Mouse (Mus musculus): Measurements from ENCODE around the gene Hmox1.

Hmox1 gene

DNA sequence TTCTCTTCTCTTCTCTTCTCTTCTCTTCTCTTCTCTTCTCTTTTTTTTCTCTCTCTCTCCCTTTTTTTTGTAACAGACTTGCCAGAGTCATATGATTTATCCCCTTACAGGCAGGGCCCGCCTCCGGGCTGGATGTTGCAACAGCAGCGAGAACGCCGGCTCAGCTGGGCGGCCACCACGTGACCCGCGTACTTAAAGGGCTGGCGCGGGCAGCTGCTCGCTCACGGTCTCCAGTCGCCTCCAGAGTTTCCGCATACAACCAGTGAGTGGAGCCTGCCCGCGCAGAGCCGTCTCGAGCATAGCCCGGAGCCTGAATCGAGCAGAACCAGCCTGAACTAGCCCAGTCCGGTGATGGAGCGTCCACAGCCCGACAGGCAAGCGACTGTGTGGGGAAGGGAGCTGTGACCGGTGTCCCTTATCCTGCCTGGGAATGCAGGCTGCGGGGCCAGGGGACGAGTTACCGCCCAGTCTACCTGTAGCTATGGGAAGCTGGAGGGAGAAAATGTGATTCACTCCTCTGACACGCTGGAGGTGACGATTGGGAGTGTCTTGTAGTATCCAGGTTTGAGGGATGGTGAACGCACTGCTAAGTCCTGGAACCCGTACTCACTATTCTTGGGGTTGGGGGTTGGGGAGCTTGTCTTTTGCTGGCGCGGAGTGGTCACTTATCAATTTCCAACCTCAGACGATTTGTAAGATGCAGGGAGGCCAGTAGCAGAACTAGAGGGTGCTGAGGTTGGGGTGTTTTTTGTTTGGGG is at the start of gene Hmox1:
TSS of gene Hmox1 (plus strand) at position 223 of the 758 bp plus-strand sequence.
- peak; percentile 92 for DNase-seq

DNA sequence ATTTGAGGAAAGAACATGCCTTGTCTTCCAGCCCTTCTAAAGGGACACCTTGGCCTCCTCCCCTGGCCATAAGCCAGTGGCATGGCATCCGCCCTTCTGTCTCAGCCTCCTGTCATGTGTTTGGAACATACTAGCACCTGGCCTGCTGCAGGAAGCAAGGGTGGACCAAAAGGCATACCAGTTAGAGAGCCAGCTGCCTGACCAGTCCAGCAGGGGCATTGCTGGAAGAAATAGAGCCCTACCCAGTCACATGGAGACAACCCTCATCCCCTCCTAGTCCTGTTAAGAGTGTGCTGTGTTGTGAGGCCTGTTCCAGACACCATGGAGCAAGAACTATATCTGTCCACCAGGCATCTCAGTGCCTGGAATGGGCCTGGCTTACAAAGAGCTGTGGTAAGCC is 47.1 kb upstream of the Hmox1 start:
- no peak for DNase-seq

DNA sequence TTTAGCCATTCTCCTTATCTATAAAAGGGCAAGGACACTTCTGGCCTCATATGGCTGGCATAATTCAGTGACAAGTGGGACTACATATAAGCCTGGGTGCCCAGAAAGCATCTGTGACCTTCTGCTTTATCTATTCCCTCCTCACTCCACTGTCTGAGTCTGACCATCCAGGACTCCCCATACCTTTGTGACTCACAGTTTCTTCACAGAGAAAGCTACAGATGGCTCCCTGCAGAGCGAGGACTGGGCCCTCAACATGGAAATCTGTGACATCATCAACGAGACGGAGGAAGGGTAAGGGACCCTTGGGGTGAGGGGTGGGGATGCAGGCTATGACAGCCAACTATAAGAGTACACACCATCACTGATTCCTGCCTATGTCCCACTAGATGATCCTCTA is 45.6 kb upstream of the Hmox1 start:
- DNase-seq = no peak

DNA sequence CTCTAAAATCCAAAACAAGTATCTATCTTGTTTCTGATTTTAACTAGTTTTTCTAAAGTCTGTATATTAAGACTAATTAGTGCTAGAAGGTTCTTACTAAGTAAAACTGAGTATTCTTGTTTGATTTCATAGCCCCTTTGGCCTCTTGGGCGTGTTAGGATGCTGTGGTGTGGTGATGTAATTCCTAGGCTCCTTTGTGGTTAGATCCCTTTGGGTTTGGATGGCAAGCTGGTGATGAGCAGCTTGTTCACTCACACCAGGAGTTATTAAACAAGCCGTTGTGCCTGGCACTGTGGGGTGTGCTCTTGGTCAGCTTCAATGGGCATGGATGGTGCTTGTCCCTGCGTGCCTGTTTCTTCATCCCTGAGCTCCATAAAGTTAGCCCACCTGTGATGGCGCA is 40.1 kb upstream of the Hmox1 start:
- no peak for DNase-seq

DNA sequence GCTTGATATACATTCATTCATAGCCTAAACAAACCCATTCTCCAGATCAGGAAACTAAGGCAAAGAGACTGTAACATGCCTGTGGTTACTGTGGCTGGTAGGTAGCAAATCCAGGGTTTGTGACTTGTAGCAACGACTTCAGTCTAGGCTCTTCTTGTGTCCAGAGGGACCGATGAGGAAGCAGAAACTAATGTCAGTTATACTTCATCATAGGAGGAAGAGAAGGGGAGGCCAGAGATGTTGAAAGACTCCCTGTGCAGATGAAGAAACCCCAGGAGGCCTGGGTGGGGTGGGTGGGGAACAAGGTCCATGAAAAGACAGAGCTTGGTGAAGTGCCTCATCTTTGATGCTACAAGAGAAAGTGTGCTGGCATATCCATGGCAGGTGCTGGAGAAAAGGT is 37.7 kb upstream of the Hmox1 start:
- DNase-seq = no peak

DNA sequence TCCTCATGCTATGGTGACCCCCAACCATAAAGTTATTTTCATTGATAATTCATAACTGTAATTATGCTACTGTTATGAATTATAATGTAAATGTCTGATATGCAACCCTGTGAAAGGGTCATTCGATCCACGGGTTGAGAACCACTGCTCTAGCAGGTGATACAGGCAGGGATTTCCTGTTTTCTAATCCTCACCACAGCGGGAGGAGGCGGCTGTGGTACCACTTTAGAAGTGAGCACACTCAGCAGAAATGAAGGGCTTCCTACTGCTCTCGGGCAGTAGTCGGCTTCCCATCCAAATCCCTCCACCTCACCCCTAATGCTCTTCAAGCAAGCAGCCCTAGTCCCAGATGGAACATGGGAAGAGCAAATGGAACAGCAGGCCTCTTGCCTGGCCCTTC is 33.4 kb upstream of the Hmox1 start:
- DNase-seq = no peak

DNA sequence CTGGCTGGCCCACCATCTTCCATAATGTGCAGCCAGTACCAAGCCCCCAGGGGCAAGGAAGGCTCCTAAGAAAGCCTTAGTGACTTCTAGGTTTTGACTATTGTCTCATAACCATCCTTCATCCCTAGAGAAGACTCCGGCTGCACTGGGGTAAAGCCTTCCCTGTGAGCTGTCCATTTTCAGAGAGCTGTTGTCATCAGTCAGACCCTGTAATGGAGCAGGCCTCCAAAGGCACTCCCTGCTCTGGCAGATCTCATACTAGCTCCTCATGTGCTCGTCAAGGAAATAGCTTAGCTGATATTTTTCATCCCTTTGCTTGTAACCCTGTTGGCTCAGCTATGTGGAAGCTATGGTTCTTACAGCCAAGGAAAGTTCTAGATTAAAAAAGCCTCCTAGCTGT is 32.6 kb upstream of the Hmox1 start:
- no peak for DNase-seq

DNA sequence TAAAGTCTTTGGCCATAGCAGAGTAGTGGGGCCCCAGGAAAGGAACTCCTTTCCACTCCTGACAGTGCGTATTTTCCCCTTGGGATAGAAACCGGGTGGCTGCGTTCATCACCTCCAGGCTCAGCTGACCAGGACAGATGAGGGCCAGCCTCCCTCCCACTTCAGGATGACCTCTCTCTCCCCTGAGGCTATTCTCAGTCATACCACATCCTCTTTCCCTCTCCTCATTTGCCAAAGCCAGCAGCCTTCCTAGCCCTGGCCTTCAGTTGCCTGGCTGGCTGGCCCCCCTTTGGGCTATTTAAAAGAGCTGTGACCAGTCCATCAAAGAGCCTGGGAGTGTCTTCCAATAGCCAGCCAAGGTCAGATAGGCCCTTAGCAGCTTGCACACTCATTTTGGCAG is 30.1 kb upstream of the Hmox1 start:
- DNase-seq = no peak

DNA sequence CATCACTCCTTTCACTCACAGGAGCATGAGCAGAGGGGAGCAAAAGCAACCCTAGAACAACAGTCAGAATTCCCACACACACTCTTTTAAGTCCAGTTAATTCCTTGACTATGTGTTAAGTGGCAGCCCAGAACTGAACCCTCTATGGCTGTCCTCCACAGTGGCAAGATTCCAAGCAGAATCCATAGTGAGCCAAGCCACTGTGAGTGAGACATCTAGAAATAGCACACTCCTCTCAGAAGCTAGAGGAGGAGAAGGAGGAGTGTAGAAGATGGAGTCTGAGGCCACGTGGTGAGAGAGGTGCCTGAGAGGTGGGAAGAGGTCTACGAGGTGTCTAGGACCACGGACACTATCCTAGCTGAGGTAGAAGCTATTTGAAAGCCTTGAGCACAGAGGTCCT is 28.6 kb upstream of the Hmox1 start:
- DNase-seq = peak; percentile 24

DNA sequence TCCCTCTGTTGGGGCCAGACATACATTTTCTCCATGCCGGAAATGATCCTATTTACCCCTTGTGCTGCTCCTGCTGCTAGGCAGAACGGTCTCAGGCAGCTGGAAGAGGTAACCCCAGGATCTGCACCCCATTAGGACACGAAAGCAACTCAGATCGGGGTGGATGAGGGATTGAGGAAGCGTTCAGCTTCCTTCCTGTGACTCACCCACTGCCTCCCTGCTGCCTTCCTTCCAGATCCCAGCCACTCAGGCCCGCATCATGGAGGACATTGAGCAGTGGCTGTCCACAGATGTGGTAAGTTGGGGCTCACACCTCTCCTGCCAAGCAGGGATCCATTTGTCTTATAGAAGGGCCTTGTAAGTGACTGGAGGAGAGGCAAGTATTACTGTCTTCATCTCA is 26.1 kb upstream of the Hmox1 start:
- no peak for DNase-seq

DNA sequence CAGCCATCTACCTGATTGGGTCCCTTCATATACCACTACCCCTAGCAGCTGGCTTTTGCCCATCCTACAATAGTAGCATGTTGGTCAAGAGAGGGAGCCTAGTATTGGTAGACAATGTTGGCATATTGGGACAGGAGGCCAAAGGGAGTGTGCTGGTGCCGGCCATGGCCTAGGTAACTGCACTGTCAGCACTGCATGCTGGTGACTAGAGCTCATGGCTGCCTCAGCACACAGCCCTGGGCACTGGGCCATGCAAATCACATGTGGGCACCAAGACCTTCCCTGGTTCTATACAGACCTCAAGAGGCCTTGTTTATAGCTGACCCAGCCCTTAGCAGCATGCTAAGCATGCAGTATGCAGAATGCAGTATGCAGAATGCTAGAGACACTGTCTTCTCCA is 23.1 kb upstream of the Hmox1 start:
- no peak for DNase-seq

DNA sequence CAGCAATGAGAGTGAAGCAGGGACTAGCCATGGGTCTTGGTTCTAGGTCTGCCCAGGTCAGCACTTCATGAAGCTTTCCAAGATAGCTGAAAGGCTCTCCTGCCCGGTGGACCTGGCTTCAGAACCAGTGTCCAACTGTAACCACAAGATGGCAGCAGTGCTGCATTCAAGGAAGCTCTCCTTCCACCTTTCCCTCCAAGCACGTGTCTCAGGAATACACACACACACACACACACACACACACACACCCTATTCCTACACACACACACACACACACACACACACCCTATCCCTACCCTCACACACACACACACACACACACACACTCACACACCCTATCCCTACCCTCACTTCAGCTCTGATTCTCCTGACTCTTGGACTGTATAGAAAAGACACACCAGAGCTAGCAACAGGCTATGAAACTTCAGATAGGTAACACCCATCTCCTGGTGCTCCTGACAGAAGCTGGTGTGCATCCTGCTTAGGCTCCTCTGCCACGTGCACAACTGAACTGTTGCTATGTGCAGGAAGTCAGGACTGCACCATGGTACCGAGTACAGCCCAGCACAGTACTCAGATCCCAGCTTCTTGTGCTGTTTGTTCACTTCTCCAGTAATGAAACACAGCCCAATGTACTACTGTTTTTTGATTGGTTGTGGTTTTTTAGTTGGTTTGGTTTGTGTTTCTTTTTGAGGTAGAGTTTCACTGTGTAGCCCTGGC is 21.6 kb upstream of the Hmox1 start:
- peak; percentile 78 for DNase-seq

DNA sequence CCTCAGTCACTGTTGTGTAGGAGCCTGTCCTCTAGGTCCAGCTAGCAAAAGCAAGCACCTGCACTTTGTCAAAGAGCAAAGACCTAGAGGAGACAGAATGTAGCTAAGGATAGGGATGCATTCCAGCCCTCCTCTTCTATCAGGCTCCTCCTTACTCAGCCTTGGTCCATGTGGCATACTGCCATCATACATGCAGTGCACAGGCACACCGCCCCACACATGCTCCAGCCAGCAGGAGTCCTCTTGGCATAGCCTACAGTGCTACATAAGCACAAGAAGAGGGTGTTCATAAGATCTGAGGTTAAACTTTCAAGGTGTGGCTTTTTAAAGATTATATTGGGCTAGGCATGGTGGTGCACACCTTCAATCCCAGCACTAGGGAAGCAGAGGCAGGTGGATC is 18.5 kb upstream of the Hmox1 start:
- DNase-seq = no peak

DNA sequence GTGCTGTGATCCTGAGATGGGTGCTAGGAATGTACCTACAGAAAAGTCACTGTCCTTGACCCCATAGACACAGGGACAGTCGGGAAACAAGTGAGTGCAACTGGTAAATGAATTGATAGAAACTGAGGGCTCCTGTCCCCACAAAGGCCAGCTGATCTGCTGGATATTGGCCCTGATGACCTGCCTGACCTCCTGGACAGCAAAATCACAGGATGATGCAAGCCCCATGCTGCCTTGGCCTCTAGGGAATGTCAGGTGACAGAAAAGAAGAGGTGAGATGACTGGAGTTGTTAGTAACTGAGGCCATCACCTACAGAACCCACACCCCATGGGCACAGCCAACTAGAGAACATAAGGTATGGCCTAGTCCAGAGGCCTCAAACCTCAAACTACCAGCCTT is 15.2 kb upstream of the Hmox1 start:
- DNase-seq = no peak

DNA sequence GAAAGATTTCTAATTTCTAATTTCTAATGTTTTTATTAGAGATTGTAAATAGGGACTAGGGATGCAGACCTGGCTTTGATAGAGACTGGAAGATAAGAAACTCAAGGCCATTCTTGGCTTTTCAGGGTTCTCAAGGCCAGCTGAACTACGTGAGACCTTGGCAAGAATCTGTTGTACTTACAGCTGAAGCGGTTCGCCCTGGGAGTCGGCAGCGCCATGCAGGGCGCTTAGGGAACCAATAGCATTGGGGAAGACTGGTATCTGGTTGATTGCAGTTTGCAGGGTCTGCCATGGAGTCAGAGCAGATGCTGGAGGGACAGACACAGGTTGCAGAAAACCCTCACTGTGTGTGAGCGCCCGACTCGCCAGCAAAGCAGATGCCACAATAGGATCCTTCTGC is 14.6 kb upstream of the Hmox1 start:
- DNase-seq = no peak

DNA sequence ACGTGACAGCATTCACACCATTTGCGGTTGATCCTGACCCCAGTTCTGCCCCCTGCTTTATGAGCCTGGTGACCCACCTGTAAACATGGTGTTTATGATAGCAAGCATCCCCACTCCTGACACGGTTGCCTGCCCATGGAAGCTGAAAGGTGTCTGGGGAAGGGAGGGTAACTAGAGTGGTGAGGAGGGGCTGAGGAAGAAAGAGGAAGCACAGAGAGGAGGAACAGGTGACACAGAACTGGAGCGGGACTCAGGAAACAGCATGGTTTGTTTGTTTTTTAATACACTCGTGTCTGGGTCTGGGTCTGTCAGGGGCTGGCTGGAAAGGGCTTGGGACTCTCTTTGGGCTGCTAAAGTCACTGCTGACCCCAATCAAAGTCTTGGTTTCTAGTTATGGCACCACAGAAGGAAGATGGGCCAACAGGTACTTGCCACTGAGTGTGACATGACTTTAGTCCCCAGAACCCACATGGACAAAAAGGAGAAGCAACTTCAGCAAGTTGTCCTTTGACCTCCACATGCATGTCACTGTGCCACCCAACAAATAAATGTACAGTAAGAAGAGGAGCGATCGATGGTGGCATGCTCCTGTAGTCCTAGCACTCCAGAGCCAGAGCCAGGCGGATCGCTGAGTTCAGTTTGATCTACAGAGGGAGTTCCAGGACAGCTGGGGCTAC is 11.9 kb upstream of the Hmox1 start:
- DNase-seq = no peak

DNA sequence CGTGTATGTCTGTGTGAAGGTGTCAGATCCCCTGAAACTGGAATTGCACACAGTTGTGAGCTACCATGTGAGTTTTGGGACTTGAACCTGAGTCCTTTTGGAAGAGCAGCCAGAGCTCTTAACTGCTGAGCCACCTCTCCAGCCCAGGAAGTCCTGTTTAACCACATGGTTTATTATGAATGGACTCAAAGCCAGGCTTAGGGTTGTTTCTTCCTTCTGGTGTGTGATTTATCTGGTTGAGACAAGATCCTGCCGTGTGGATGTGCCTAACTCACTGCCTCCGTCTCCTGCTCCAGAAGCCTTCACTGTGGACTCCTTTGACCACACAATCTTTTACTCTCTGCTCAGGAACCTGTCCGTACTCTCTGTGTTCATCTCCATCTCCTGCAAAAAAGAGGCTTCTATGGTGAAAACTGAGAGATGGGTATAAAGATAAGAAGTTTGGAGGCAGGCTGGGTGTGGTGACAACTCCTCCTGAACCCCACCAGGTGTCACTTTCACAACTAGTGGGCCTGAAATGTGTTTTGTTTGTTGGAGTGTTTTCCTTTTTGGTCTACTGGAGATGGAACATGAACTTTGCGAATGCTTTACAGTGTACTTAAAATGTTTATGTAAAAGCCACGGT is 11.1 kb upstream of the Hmox1 start:
- no peak for DNase-seq

DNA sequence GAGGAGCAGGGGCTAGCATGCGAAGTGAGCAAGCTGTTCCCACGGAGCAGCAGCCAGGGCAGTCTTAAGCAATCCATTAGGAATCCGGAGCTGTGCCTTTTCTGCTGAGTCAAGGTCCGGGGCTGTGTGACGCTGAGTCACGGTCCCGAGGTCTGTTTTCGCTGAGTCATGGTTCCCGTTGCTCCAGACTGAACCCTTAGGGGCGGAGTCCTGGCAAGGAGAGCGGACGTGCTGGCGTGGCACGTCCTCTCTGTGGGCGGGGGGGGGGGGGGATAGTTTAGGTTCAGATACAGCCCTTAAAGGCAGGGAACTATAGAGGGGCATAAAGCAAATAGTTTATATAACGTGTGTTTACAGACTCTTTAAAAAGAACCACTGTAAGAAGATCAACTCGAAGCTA is 9.6 kb upstream of the Hmox1 start:
- peak; percentile 88 for DNase-seq

DNA sequence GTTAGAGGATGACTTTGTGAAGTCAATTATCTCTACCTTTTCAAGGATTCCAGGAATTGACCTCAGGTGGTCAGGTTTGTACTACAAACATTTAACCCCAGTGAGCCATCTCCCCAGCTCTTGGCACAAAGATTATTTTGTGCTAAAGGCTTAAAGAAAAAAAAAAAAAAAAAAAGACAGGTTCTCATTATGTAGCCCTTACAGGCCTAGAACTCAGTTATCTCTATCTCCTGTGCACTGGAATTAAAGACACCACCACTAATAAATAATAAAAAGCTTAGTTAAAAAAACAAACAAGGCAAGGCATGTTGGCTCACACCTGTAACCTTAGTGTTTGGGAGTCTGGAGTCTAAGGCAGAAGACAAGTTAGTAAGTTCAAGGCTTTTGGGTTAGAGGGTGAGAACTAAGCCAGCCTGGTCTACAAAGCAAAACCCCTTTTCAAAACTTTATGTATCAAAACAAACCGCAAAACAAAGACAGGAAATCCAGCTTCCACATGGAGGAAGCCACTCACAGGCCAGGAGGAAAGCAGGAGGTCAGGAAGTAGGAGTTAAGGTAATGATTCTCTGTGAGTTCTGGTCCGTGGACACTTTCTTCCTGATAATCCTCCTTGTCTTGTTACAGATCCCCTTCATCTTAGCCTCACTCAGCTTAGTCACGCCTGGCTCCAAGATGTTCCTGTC is 8.9 kb upstream of the Hmox1 start:
- DNase-seq = no peak

DNA sequence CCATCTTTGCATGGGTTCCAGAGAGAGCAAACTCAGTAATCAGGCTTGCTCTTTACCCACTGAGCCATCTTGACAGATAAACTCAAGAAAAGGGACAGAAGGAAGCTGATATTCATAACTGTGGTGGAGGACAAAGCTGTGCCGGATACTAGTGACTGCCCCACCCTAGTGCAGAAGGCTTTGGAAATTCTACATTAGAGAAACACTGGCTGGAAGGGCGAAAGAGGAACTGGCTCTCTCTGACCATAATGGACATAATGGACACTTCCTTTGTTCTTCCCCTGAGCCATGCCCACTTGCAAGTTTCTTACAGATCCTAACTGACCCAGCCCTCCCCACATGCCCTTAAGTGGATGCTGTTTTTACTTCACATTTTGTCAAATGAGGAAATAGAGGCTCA is 7.4 kb upstream of the Hmox1 start:
- DNase-seq = no peak

DNA sequence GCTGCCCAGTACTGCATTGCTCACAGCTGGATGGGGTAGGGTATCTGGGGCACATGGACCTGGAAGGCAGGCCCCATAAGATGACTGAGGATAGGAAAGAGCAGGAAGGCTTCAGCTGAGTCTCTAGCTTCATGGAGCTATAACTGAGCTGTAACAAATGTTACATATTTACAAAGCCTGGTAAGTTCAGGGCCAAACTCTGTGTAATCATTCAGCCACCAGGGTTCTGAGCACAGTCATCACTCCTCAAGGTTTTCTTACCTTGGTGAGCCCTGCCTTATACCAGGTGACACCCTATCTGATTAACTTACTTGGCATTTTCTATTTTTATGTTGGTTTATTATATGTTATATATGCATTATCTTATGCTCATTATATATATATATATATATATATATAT is 6.3 kb upstream of the Hmox1 start:
- DNase-seq = no peak

DNA sequence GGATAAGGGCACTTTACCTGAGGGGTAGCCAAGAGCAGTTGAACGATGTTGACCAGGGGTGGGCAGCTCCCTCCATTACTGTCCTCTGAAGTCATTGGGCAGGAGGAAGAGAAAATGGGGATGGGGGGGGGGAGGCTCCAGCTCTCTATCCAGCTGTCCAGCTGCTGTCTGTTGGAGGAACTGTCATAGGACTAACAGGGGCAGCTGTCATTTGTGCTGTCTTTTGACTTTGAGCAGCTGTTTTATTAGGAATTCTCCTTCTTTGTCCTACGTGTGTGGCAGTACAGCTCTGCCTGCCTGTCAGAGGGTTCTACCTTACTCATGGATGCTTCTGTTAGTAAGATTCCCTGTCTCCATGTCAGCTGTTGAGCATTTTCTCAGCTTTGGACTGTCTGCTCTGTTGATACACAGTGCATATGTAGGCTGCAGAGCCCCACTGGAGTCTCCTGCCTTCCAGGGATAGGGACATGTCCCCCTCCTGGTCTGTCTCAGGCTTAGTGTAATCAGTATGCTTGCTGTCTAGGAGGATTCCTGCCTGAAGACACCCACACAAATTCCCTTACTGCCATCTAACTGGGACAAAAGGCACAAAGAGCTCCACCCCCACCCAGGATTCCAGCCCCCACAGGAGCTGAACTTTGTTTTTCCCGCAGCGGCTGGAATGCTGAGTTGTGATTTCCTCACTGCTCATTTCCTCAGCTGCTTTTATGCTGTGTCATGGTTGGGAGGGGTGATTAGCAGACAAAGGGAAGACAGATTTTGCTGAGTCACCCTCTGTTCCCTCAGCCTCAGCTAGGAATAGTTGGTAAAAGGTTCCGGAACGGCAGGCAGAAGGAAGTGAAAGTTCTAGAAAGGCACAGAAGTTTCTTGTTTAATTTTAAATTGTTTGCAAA is 4.2 kb upstream of the Hmox1 start:
- peak; percentile 82 for DNase-seq
